20 mouse cellular contexts compared by ENCODE assay signal in the genomic region with DNA sequence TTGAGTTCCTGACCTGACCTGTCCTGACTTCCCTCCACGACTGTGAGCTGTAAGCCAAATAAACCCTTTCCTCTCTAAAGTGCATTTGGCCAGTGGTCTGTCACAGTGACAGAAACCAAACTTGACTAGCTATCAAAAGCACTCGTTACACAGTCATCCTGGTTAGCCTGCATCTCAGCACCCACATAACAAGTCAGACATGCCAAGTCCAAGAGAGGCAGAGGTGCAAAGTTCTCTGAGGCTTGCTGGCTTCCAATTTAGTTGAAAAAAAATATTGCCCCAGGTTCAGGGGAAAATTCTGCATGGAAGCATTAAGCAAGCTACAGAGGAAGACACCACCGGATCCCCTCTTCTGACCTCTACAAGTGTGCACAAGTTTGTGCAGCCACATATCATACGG.
"Had no signal": no experiment of that assay in that cellular context is flagged by ENCODE, and none has a peak within 500 bp of the region (broad histone marks: within the 10 kb centered on the region; RNA-seq: fewer than 3 reads in every experiment).

No protein-coding gene starts in this region.

- H3K4me2 ChIP-seq: heart, embryonic 11.5 days; heart, embryonic 13.5 days; heart, embryonic 15.5 days; hindbrain, embryonic 13.5 days; hindbrain, embryonic 15.5 days; limb, embryonic 13.5 days; limb, embryonic 15.5 days had no signal

- DNase-seq: forebrain, postnatal 0 days; gastrocnemius, postnatal 14 days; gastrocnemius, postnatal 36 days; heart, adult 11 months; heart, adult 2 months; heart, postnatal 14 days; heart, postnatal 36 days; kidney, postnatal 10 days; kidney, postnatal 36 days; layer of hippocampus, adult 9-11 months; left cerebral cortex, postnatal 4 days; liver, embryonic 13.5 days had no signal

- H3K9ac ChIP-seq: forebrain, postnatal 0 days; heart, embryonic 13.5 days; heart, embryonic 15.5 days; hindbrain, embryonic 13.5 days; hindbrain, embryonic 15.5 days; limb, embryonic 13.5 days; limb, embryonic 15.5 days had no signal

- H3K27ac ChIP-seq: heart, adult 2 months; heart, embryonic 13.5 days; heart, embryonic 15.5 days; hindbrain, embryonic 13.5 days; hindbrain, embryonic 15.5 days; hindbrain, postnatal 0 days; limb, embryonic 13.5 days; limb, embryonic 15.5 days; liver, embryonic 13.5 days had no signal

- H3K9me3 ChIP-seq: heart, embryonic 13.5 days; heart, embryonic 15.5 days; hindbrain, embryonic 13.5 days; hindbrain, embryonic 15.5 days; limb, embryonic 13.5 days; limb, embryonic 15.5 days; liver, embryonic 13.5 days had no signal

- H3K4me3 ChIP-seq: heart, adult 2 months; heart, embryonic 13.5 days; heart, embryonic 15.5 days; hindbrain, embryonic 13.5 days; hindbrain, embryonic 15.5 days; limb, embryonic 13.5 days; limb, embryonic 15.5 days; liver, embryonic 13.5 days had no signal

- H3K4me1 ChIP-seq: heart, embryonic 13.5 days; heart, embryonic 15.5 days; hindbrain, embryonic 13.5 days; hindbrain, embryonic 15.5 days; limb, embryonic 13.5 days; limb, embryonic 15.5 days had no signal

- H3K36me3 ChIP-seq: heart, embryonic 13.5 days; heart, embryonic 15.5 days; hindbrain, embryonic 13.5 days; hindbrain, embryonic 15.5 days; limb, embryonic 13.5 days; limb, embryonic 15.5 days; liver, embryonic 13.5 days had no signal

- H3K27me3 ChIP-seq: heart, embryonic 13.5 days; heart, embryonic 15.5 days; hindbrain, embryonic 13.5 days; hindbrain, embryonic 15.5 days; limb, embryonic 13.5 days; limb, embryonic 15.5 days; liver, embryonic 13.5 days had no signal

- ATAC-seq: forebrain, postnatal 0 days; hindbrain, postnatal 0 days had no signal
